Mouse (Mus musculus) MEL (cell line): ENCODE measurements around the gene Rnf223. TPM values are rescaled to one million over a fixed set of nuclear protein-coding genes. Genes with fewer than 3 reads are reported as not detected.

Source experiments
- DNase-seq: peaks from one replicate; pipeline ENCODE4 v3.0.0; 2011; ENCODE audit warnings: low read depth, low spot score
- H3K27ac ChIP-seq: 2 replicates; pipeline ENCODE4 v1.5.1; 2012; ENCODE audit warnings: low read depth, mild to moderate bottlenecking, control low read depth, low read length, moderate library complexity; ENCODE audit not compliant: control insufficient read depth
- H3K27me3 ChIP-seq, 2 experiments: fragments of 150-350 bp in 1 of 2; sonication (generic) in 1 of 2; 2 replicates each; pipeline ENCODE4 v1.6.1; 2012; ENCODE audit warnings: low read length in 2 of 2, mild to moderate bottlenecking in 2 of 2, improper control_type of control experiment in 1 of 2, moderate library complexity in 1 of 2; ENCODE audit not compliant: insufficient read depth in 2 of 2, control insufficient read depth in 1 of 2
- H3K36me3 ChIP-seq, 2 experiments: 2 replicates each; pipeline ENCODE4 v1.6.1; 2012 to 2014; ENCODE audit warnings: low read length in 2 of 2, improper control_type of control experiment in 1 of 2, inconsistent platforms in 1 of 2, mild to moderate bottlenecking in 1 of 2; ENCODE audit not compliant: insufficient read depth in 2 of 2, control insufficient read depth in 1 of 2
- H3K4me1 ChIP-seq, 2 experiments: fragments of 150-350 bp in 1 of 2; sonication (generic) in 1 of 2; 2 replicates each; pipeline ENCODE4 v1.6.1; 2012; ENCODE audit warnings: low read length in 2 of 2, improper control_type of control experiment in 1 of 2, mild to moderate bottlenecking in 1 of 2; ENCODE audit not compliant: insufficient read depth in 2 of 2, control insufficient read depth in 1 of 2
- H3K4me3 ChIP-seq, 2 experiments: fragments of 150-350 bp in 1 of 2; sonication (generic) in 1 of 2; 2 replicates each; pipeline ENCODE4 v1.5.1; 2012; ENCODE audit warnings: low read depth in 2 of 2, low read length in 2 of 2, mild to moderate bottlenecking in 2 of 2, moderate library complexity in 2 of 2, control low read depth in 1 of 2, improper control_type of control experiment in 1 of 2; ENCODE audit not compliant: control insufficient read depth in 1 of 2, insufficient read depth in 1 of 2
- H3K79me2 ChIP-seq: 2 replicates; pipeline ENCODE4 v1.6.1; 2012; ENCODE audit warnings: mild to moderate bottlenecking, low read length, moderate library complexity; ENCODE audit not compliant: control insufficient read depth, poor library complexity, insufficient read depth
- H3K9ac ChIP-seq: 2 replicates; pipeline ENCODE4 v1.6.1; 2012; ENCODE audit warnings: low read depth, mild to moderate bottlenecking, control low read depth, low read length, moderate library complexity; ENCODE audit not compliant: control insufficient read depth, poor library complexity, severe bottlenecking
- H3K9me3 ChIP-seq: fragments of 150-350 bp; sonication (generic); replicated peaks from 2 replicates; pipeline ENCODE4 v1.6.1; 2012; ENCODE audit warnings: mild to moderate bottlenecking, low read length, improper control_type of control experiment, moderate library complexity; ENCODE audit not compliant: insufficient read depth
- BHLHE40 ChIP-seq: IDR thresholded peaks from 2 replicates; pipeline ENCODE4 v1.6.1; 2012; ENCODE audit warnings: low read depth, mild to moderate bottlenecking, inconsistent platforms, low read length, improper control_type of control experiment, borderline replicate concordance
- CHD2 ChIP-seq: IDR thresholded peaks from 2 replicates; pipeline ENCODE4 v1.6.1; 2011; ENCODE audit warnings: low read length, improper control_type of control experiment
- CTCF ChIP-seq, 3 experiments: IDR thresholded peaks in 2 of 3; conservative IDR thresholded peaks in 1 of 3; 2 replicates each; pipeline ENCODE4 v1.5.1; 2011 to 2012; ENCODE audit warnings: low read length in 3 of 3, low read depth in 2 of 3, mild to moderate bottlenecking in 2 of 3, improper control_type of control experiment in 1 of 3, inconsistent platforms in 1 of 3, mixed read lengths in 1 of 3, moderate library complexity in 1 of 3; ENCODE audit not compliant: control insufficient read depth in 1 of 3, insufficient read depth in 1 of 3, poor library complexity in 1 of 3, severe bottlenecking in 1 of 3
- EP300 ChIP-seq, 2 experiments: IDR thresholded peaks; 2 replicates each; pipeline ENCODE4 v1.6.1; 2011; ENCODE audit warnings: improper control_type of control experiment in 2 of 2, low read length in 2 of 2, low read depth in 1 of 2, mild to moderate bottlenecking in 1 of 2
- GABPA ChIP-seq: IDR thresholded peaks from 2 replicates; pipeline ENCODE4 v1.6.1; 2012; ENCODE audit warnings: low read depth, mild to moderate bottlenecking, inconsistent platforms, low read length, improper control_type of control experiment, moderate library complexity
- GATA1 ChIP-seq: IDR thresholded peaks from 2 replicates; pipeline ENCODE4 v1.6.1; 2011; ENCODE audit warnings: low read depth, low read length, improper control_type of control experiment
- HCFC1 ChIP-seq: IDR thresholded peaks from 2 replicates; pipeline ENCODE4 v1.6.1; 2012; ENCODE audit warnings: low read depth, mild to moderate bottlenecking, inconsistent platforms, low read length, improper control_type of control experiment, moderate library complexity
- JUND ChIP-seq: IDR thresholded peaks from 2 replicates; pipeline ENCODE4 v1.6.1; 2011; ENCODE audit warnings: low read depth, mild to moderate bottlenecking, improper control_type of control experiment, low read length
- MAFK ChIP-seq: IDR thresholded peaks from 2 replicates; pipeline ENCODE4 v1.6.1; 2011; ENCODE audit warnings: low read depth, mild to moderate bottlenecking, low read length, improper control_type of control experiment, borderline replicate concordance
- MAZ ChIP-seq: IDR thresholded peaks from 2 replicates; pipeline ENCODE4 v1.6.1; 2012; ENCODE audit warnings: low read depth, mild to moderate bottlenecking, inconsistent platforms, low read length, improper control_type of control experiment
- MEF2A ChIP-seq: IDR thresholded peaks from 2 replicates; pipeline ENCODE4 v1.6.1; 2014; ENCODE audit warnings: low read depth, mild to moderate bottlenecking, inconsistent platforms, low read length, improper control_type of control experiment; ENCODE audit not compliant: poor library complexity, insufficient replicate concordance, severe bottlenecking; ENCODE audit errors: extremely low read depth
- MXI1 ChIP-seq: IDR thresholded peaks from 2 replicates; pipeline ENCODE4 v1.6.1; 2011; ENCODE audit warnings: mild to moderate bottlenecking, low read depth, low read length, improper control_type of control experiment
- MYB ChIP-seq: IDR thresholded peaks from 2 replicates; pipeline ENCODE4 v1.6.1; 2011; ENCODE audit warnings: mild to moderate bottlenecking, low read depth, low read length, improper control_type of control experiment
- NRF1 ChIP-seq: IDR thresholded peaks from 2 replicates; pipeline ENCODE4 v1.6.1; 2014; ENCODE audit warnings: low read depth, mild to moderate bottlenecking, inconsistent platforms, low read length, improper control_type of control experiment, moderate library complexity; ENCODE audit not compliant: poor library complexity, insufficient read depth, severe bottlenecking
- POLR2AphosphoS2 ChIP-seq: IDR thresholded peaks from 2 replicates; pipeline ENCODE4 v1.6.1; 2011; ENCODE audit warnings: low read length, improper control_type of control experiment
- POLR2AphosphoS5 ChIP-seq: IDR thresholded peaks from 2 replicates; pipeline ENCODE4 v1.6.1; 2012; ENCODE audit warnings: low read depth, borderline replicate concordance, mild to moderate bottlenecking, inconsistent platforms, low read length, moderate library complexity, mixed read lengths
- RAD21 ChIP-seq: IDR thresholded peaks from 2 replicates; pipeline ENCODE4 v1.6.1; 2011; ENCODE audit warnings: mild to moderate bottlenecking, low read depth, low read length, improper control_type of control experiment
- SMC3 ChIP-seq: IDR thresholded peaks from 2 replicates; pipeline ENCODE4 v1.6.1; 2011; ENCODE audit warnings: low read depth, low read length, improper control_type of control experiment
- TAL1 ChIP-seq: IDR thresholded peaks from 2 replicates; pipeline ENCODE4 v1.6.1; 2012; ENCODE audit warnings: mild to moderate bottlenecking, inconsistent platforms, low read length, moderate library complexity, mixed read lengths
- TBP ChIP-seq: IDR thresholded peaks from 2 replicates; pipeline ENCODE4 v1.8.0; 2011; ENCODE audit warnings: low read depth, low read length, improper control_type of control experiment
- TCF12 ChIP-seq: IDR thresholded peaks from 2 replicates; pipeline ENCODE4 v1.6.1; 2014; ENCODE audit warnings: low read depth, mild to moderate bottlenecking, inconsistent platforms, low read length, improper control_type of control experiment, moderate library complexity
- UBTF ChIP-seq: IDR thresholded peaks from 2 replicates; pipeline ENCODE4 v1.6.1; 2012; ENCODE audit warnings: low read depth, mild to moderate bottlenecking, inconsistent platforms, low read length, improper control_type of control experiment, moderate library complexity, borderline replicate concordance; ENCODE audit not compliant: insufficient read depth
- USF1 ChIP-seq: IDR thresholded peaks from 2 replicates; pipeline ENCODE4 v1.6.1; 2014; ENCODE audit warnings: low read depth, mild to moderate bottlenecking, inconsistent platforms, low read length, improper control_type of control experiment, moderate library complexity
- USF2 ChIP-seq, 2 experiments: IDR thresholded peaks; 2 replicates each; pipeline ENCODE4 v1.6.1; 2011 to 2012; ENCODE audit warnings: improper control_type of control experiment in 2 of 2, low read length in 2 of 2, borderline replicate concordance in 1 of 2, inconsistent platforms in 1 of 2, low read depth in 1 of 2, mild to moderate bottlenecking in 1 of 2; ENCODE audit not compliant: insufficient read depth in 1 of 2
- ZC3H11A ChIP-seq: IDR thresholded peaks from 2 replicates; pipeline ENCODE4 v1.6.1; 2012; ENCODE audit warnings: low read depth, mild to moderate bottlenecking, inconsistent platforms, low read length, improper control_type of control experiment
- ZKSCAN1 ChIP-seq: IDR thresholded peaks from 2 replicates; pipeline ENCODE4 v1.6.1; 2012; ENCODE audit warnings: low read depth, mild to moderate bottlenecking, inconsistent platforms, low read length, improper control_type of control experiment, moderate library complexity
- ZNF384 ChIP-seq: IDR thresholded peaks from 2 replicates; pipeline ENCODE4 v1.6.1; 2012; ENCODE audit warnings: low read depth, mild to moderate bottlenecking, inconsistent platforms, low read length, improper control_type of control experiment
- polyA plus RNA-seq, 2 experiments: library from polyadenylated mRNA; stranded (reverse) in 1 of 2; unstranded in 1 of 2; fragments of >175 nt in 1 of 2; fragments of >200 nt in 1 of 2; gene quantifications; 2 replicates each; pipeline versions ENCODE4 v1.2.1 to v1.2.4; 2012; ENCODE audit warnings: low replicate concordance in 2 of 2, low read depth in 1 of 2; ENCODE audit not compliant: insufficient read length in 2 of 2, insufficient read depth in 1 of 2, missing spikeins in 1 of 2
- total RNA-seq: library from RNA; depleted of rRNA; stranded (reverse); fragments of 300-350 nt; gene quantifications from 2 replicates; pipeline ENCODE4 v1.2.3, GENCODE M21; 2012

The Rnf223 gene
- total and polyA plus RNA-seq, 3 experiments: 0.65 to 2.5 TPM; not detected in 1

DNA sequence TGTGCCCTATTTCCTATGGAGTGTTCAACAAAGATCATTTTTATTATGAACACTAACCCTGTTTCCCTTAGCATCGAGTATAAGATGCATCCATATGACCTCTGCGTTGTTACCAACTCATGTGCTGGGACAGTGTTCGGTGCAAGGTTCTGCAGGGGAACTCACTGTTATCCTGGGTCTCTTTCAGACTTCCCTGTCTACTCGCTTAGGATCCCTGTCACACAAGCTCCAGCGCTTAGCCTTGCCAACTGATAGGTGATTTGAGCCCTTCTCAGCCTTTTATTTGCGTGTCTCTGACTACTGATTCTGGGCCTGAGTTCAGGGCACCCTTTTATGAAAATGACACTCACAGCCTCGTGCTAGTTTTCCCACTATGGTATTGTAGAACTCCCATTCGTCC, 45.1 kb upstream of the Rnf223 start:
- Histone ChIP-seq H3K4me3 (no peak overlapping the region), H3K27ac (no peak overlapping the region; the same call in none of the 2 replicates), H3K79me2 (no peaks in the 10 kb centered on the region), H3K9me3 (no peaks in the 10 kb centered on the region), H3K36me3 (peaks cover 0 to 32% of the 10 kb centered on the region in 2 experiments; a peak in 2 of 4 replicates), H3K27me3 (no peaks in the 10 kb centered on the region), H3K4me1 (peaks cover 23 to 34% of the 10 kb centered on the region in 2 experiments), H3K9ac (no peak overlapping the region)
- peak; percentile 53 for DNase-seq
- TF ChIP-seq MAFK (no peak), NRF1 (no peak), TAL1 (peak; percentile 36; the same call in 1 of the 2 replicates), MYB (no peak), MXI1 (0 out of 2 replicates have a peak, but pooled peaks have one; percentile 15), TCF12 (peak; percentile 41), EP300 (IDR thresholded peaks at IDR 0.05; ENCODE audit: low read depth in 1 of 2, low read length in 2 of 2) (peak; percentile 59 to 61), ZC3H11A (no peak), POLR2AphosphoS5 (no peak), HCFC1 (no peak), GATA1 (peak; percentile 58)

GRCm38 (mm10) chr4:156087398-156088087, 42.8 kb upstream of the Rnf223 start:
- no peak overlapping the region for H3K4me3 ChIP-seq
- H3K4me1 ChIP-seq: peaks cover 17 to 26% of the 10 kb centered on the region in 2 experiments
- peak; percentile 86 for DNase-seq
- H3K79me2 ChIP-seq: no peaks in the 10 kb centered on the region
- no peak overlapping the region; the same call in 1 of the 2 replicates for H3K27ac ChIP-seq
- no peaks in the 10 kb centered on the region for H3K9me3 ChIP-seq
- 0 out of 4 replicates have a peak, but pooled peaks cover 0 to 1% of the 10 kb centered on the region in 2 experiments for H3K27me3 ChIP-seq
- H3K36me3 ChIP-seq: peaks cover 0 to 25% of the 10 kb centered on the region in 2 experiments; a peak in 2 of 4 replicates
- H3K9ac ChIP-seq: no peak overlapping the region
- TF ChIP-seq MAFK (no peak), CHD2 (peak; percentile 49; the same call in 1 of the 2 replicates), MXI1 (no peak), USF2 (IDR thresholded peaks at IDR 0.05; ENCODE audit: borderline replicate concordance in 1 of 2, insufficient read depth in 1 of 2, low read depth in 1 of 2, low read length in 2 of 2) (no peak), TBP (no peak), ZNF384 (no peak), NRF1 (no peak), JUND (no peak), BHLHE40 (peak; percentile 57; the same call in 1 of the 2 replicates), SMC3 (no peak; the same call in 1 of the 2 replicates), ZKSCAN1 (no peak), GABPA (no peak), RAD21 (no peak; the same call in 1 of the 2 replicates), HCFC1 (peak; percentile 54; the same call in 1 of the 2 replicates), POLR2AphosphoS2 (no peak), TCF12 (no peak; the same call in 1 of the 2 replicates), GATA1 (no peak), USF1 (no peak), MAZ (0 out of 2 replicates have a peak, but pooled peaks have one; percentile 56), MEF2A (no peak), CTCF (IDR thresholded peaks at IDR 0.05 in 2 of 3, conservative IDR thresholded peaks at IDR 0.05 in 1 of 3; ENCODE audit: control insufficient read depth in 1 of 3, insufficient read depth in 1 of 3, low read depth in 2 of 3, low read length in 3 of 3, poor library complexity in 1 of 3, severe bottlenecking in 1 of 3) (no peak), UBTF (no peak)
